Mouse (Mus musculus) thymus, adult 2 months (tissue): ENCODE results near the gene Timeless. TPM values are rescaled to one million over a fixed set of nuclear protein-coding genes. Genes with fewer than 3 reads are reported as not detected.

Source experiments
- DNase-seq: peaks from one replicate; pipeline ENCODE4 v3.0.0; 2021
- H3K27ac ChIP-seq: fragments of 200-500 bp; 2 replicates; pipeline ENCODE4 v1.5.1; 2012; ENCODE audit warnings: low read length, control low read depth; ENCODE audit not compliant: control insufficient read depth, insufficient read depth
- H3K27me3 ChIP-seq: fragments of 200-500 bp; 2 replicates; pipeline ENCODE4 v1.6.1; 2012; ENCODE audit warnings: mild to moderate bottlenecking, low read length, moderate library complexity, mixed read lengths; ENCODE audit not compliant: control insufficient read depth, insufficient read depth
- H3K36me3 ChIP-seq: fragments of 200-500 bp; 2 replicates; pipeline ENCODE4 v1.6.1; 2012; ENCODE audit warnings: mild to moderate bottlenecking, low read length, moderate library complexity; ENCODE audit not compliant: control insufficient read depth, insufficient read depth
- H3K4me1 ChIP-seq: fragments of 200-500 bp; replicated peaks from 2 replicates; pipeline ENCODE4 v1.6.1; 2012; ENCODE audit warnings: low read length; ENCODE audit not compliant: control insufficient read depth, insufficient read depth
- H3K4me3 ChIP-seq: fragments of 200-500 bp; 2 replicates; pipeline ENCODE4 v1.5.1; 2012; ENCODE audit warnings: mild to moderate bottlenecking, low read length, control low read depth, moderate library complexity; ENCODE audit not compliant: control insufficient read depth, insufficient read depth
- CTCF ChIP-seq: fragments of 200-500 bp; IDR thresholded peaks from 2 replicates; pipeline ENCODE4 v1.5.1; 2012; ENCODE audit warnings: mild to moderate bottlenecking, control low read depth, low read length, moderate library complexity, borderline replicate concordance; ENCODE audit not compliant: control insufficient read depth, poor library complexity, insufficient read depth; ENCODE audit errors: extremely low read depth
- POLR2A ChIP-seq: fragments of 200-500 bp; IDR thresholded peaks from 2 replicates; pipeline ENCODE4 v1.6.1; 2012; ENCODE audit warnings: mild to moderate bottlenecking, low read length, control low read depth, moderate library complexity; ENCODE audit not compliant: control insufficient read depth, poor library complexity, insufficient read depth; ENCODE audit errors: extremely low read depth
- WGBS: fragments of 180-500 bp; shearing (Covaris S2); methylation state at CpG from one replicate; pipeline ENCODE4 v1.1.7; 2018; 5-methylcytosine and 5-hydroxymethylcytosine counted together
- polyA plus RNA-seq: library from polyadenylated mRNA; depleted of rRNA; stranded (reverse); fragments of >200 nt; gene quantifications from 2 replicates; pipeline ENCODE4 v1.2.3, GENCODE M21; 2012; rRNA removed

The Timeless gene
- 21.3 and 29.3 TPM in 2 replicates for polyA plus RNA-seq

DNA sequence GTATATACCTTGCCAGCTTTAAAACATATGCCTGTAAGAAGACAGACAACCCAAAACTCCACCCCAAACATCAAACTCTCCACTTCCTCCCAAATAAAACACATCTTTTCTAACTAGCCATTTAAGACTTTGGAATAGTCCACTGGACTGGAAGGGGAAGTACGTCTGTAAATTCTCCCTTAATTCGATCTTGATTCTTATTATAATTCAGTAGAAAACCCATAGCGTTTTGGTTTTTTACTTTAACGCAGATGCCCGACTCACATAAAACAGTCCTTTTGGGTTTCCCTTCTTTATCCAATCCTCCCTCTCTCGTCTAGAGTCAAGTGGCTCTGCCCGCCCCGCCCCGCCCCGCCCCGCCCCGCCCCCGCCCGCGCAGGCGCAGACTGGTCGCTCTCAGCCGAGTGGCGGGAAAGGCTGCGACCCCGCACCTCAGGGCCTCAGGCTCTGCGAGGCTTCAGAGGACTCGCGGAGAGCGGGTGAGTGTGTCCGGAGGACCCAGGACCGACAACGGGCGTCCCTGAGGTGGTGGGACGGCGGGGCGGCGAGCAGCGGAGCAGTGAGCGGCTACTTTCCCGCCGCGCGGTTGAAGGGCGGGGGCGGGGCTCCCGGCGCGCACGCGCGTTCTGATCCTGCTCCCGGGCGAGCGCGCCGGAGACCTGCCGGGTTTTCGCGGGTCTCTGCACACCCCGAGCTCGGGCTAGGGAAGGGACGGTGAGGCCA, at the start of gene Timeless:
Gene Timeless, plus strand, starts transcription at position 369 of the 723 bp plus-strand sequence.
- WGBS, result 0% methylated on average over 58 of the region's 58 CpGs
- TF ChIP-seq POLR2A (peak; percentile 78; the same call in 1 of the 2 replicates), CTCF (0 out of 2 replicates have a peak, but pooled peaks have one; percentile 27)
- Histone ChIP-seq H3K4me1 (peaks cover 24% of the 10 kb centered on the region), H3K27ac (peak within 1 kb of the TSS; percentile 93), H3K27me3 (no peaks in the 10 kb centered on the region), H3K4me3 (peak within 1 kb of the TSS; percentile 82), H3K36me3 (no peaks in the 10 kb centered on the region)
- peak; percentile 89 for DNase-seq

- no peak overlapping the region for H3K4me3 ChIP-seq
- TF ChIP-seq POLR2A, result no peak
- TF ChIP-seq CTCF, result no peak
- H3K27me3 ChIP-seq, result no peaks in the 10 kb centered on the region
- DNase-seq, result no peak
- H3K4me1 ChIP-seq, result no peaks in the 10 kb centered on the region
- no peak overlapping the region for H3K27ac ChIP-seq
- WGBS, result 98% methylated on average over 2 of the region's 2 CpGs
- H3K36me3 ChIP-seq, result no peaks in the 10 kb centered on the region
Observed at GRCm38 (mm10) chr10:128184296-128184695, 47.6 kb upstream of the Timeless start.

DNA sequence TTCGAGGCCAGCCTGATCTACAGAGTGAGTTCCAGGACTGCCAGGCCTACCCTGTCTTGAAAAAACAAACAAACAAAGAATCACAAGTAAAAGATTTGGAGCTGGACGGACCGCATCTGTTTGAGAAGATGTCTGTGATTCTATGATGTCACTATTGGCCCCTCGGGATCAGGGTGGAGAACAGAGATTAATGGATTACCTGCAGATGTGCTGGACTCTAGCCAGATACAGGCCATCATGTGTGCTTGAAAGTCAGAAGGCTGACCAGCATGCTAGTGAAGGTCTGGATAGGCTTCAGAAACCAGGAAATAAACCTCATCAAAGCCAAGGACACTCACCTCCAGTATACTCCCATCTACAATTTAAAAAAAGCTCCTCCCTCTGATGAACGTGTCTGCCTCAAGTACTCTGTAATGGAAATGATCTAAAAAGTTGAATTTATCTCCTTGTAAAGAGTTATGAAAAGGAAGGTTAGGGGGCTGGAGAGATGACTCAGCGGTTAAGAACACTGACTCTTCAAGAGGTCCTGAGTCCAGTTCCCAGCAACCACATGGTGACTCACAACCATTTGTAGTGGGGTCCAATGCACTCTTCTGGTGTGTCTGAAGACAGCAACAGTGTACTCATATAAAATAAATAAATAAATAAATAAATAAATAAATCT, 46.5 kb upstream of the Timeless start:
- H3K4me1 ChIP-seq, result no peaks in the 10 kb centered on the region
- no peak for TF ChIP-seq CTCF
- WGBS, result 87% methylated on average over 6 of the region's 6 CpGs
- no peaks in the 10 kb centered on the region for H3K27me3 ChIP-seq
- H3K4me3 ChIP-seq, result no peak overlapping the region
- no peak overlapping the region for H3K27ac ChIP-seq
- no peaks in the 10 kb centered on the region for H3K36me3 ChIP-seq
- DNase-seq, result no peak

DNA sequence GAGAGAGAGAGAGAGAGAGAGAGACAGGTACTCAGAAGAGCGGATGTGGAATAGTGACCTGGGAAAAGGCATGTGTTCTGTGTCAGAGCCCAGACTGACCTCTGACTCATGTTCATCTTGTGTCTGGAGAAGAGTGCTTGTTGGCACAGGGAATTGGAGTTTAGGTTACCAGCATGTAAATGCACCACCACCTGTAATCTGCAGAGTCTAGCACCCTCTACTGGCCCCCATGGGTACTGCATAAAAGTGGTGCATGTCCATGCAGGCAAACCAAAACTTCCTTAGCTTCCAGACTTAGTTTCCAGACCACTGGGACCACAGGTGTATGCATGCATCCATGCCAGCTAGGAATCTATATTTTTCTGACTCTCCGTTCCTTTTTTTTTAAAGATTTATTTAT, 45.9 kb upstream of the Timeless start:
- Histone ChIP-seq H3K4me1 (no peaks in the 10 kb centered on the region), H3K36me3 (no peaks in the 10 kb centered on the region), H3K4me3 (no peak overlapping the region), H3K27me3 (no peaks in the 10 kb centered on the region), H3K27ac (no peak overlapping the region)
- TF ChIP-seq POLR2A, result no peak
- no peak for TF ChIP-seq CTCF
- 64% methylated on average over 2 of the region's 2 CpGs for WGBS
- peak; percentile 78 for DNase-seq

GRCm38 (mm10) chr10:128187181-128187605, 44.7 kb upstream of the Timeless start:
- no peaks in the 10 kb centered on the region for H3K4me1 ChIP-seq
- WGBS, result 85% methylated on average over 5 of the region's 5 CpGs
- DNase-seq, result no peak
- H3K4me3 ChIP-seq, result no peak overlapping the region
- no peak for TF ChIP-seq CTCF
- no peak for TF ChIP-seq POLR2A
- H3K36me3 ChIP-seq, result no peaks in the 10 kb centered on the region
- H3K27ac ChIP-seq, result no peak overlapping the region
- no peaks in the 10 kb centered on the region for H3K27me3 ChIP-seq

- TF ChIP-seq CTCF, result no peak
- TF ChIP-seq POLR2A, result no peak
- no peak overlapping the region for H3K27ac ChIP-seq
- peak; percentile 74 for DNase-seq
- no peak overlapping the region for H3K4me3 ChIP-seq
- 55% methylated on average over 2 of the region's 2 CpGs for WGBS
- no peaks in the 10 kb centered on the region for H3K4me1 ChIP-seq
- H3K36me3 ChIP-seq, result no peaks in the 10 kb centered on the region
- no peaks in the 10 kb centered on the region for H3K27me3 ChIP-seq
Observed at GRCm38 (mm10) chr10:128188242-128188877, 43.5 kb upstream of the Timeless start.
